Mouse (Mus musculus) hindbrain, embryonic 16.5 days (tissue): Measurements from ENCODE around the gene Emx1. TPM values are rescaled to one million over a fixed set of nuclear protein-coding genes. Genes with fewer than 3 reads are reported as not detected.

ENCODE experiments used
- ATAC-seq: fragments of 200-750 bp; cut with Nextera tagmentation; 2 replicates; pipeline ENCODE4 v1.8.0; 2017; ENCODE audit warnings: moderate TSS enrichment, moderate library complexity
- H3K27ac ChIP-seq: fragments of 300-500 bp; sonication (generic); 2 replicates; pipeline ENCODE4 v1.5.1; 2014; ENCODE audit warnings: low read depth, mild to moderate bottlenecking, control low read depth, low read length, moderate library complexity
- H3K27me3 ChIP-seq: fragments of 300-500 bp; sonication (generic); replicated peaks from 2 replicates; pipeline ENCODE4 v1.6.1; 2014; ENCODE audit warnings: low read length; ENCODE audit not compliant: control insufficient read depth, insufficient read depth
- H3K36me3 ChIP-seq: fragments of 300-500 bp; sonication (generic); 2 replicates; pipeline ENCODE4 v1.6.1; 2014; ENCODE audit warnings: mild to moderate bottlenecking, low read length, moderate library complexity, mixed read lengths; ENCODE audit not compliant: control insufficient read depth, insufficient read depth
- H3K4me1 ChIP-seq: fragments of 300-500 bp; sonication (generic); 2 replicates; pipeline ENCODE4 v1.6.1; 2014; ENCODE audit warnings: low read depth, low read length; ENCODE audit not compliant: control insufficient read depth, insufficient read depth
- H3K4me2 ChIP-seq: fragments of 300-500 bp; sonication (generic); 2 replicates; pipeline ENCODE4 v1.6.1; 2014; ENCODE audit warnings: mild to moderate bottlenecking, low read length, control low read depth, moderate library complexity
- H3K4me3 ChIP-seq: fragments of 300-500 bp; sonication (generic); 2 replicates; pipeline ENCODE4 v1.5.1; 2014; ENCODE audit warnings: mild to moderate bottlenecking, low read length, control low read depth, moderate library complexity
- H3K9ac ChIP-seq: fragments of 300-500 bp; sonication (generic); 2 replicates; pipeline ENCODE4 v1.6.1; 2014; ENCODE audit warnings: low read depth, mild to moderate bottlenecking, control low read depth, low read length, moderate library complexity
- H3K9me3 ChIP-seq: fragments of 300-500 bp; sonication (generic); 2 replicates; pipeline ENCODE4 v1.6.1; 2014; ENCODE audit warnings: mild to moderate bottlenecking, low read length, moderate library complexity; ENCODE audit not compliant: control insufficient read depth
- WGBS: fragments of 180-500 bp; shearing (Covaris S2); extraction: QIAGEN DNeasy Blood & Tissue Kit; methylation state at CpG from one replicate; pipeline ENCODE4 v1.1.7; 2014; 5-methylcytosine and 5-hydroxymethylcytosine counted together
- polyA plus RNA-seq: library from polyadenylated mRNA; unstranded; fragments of >200 nt; fragmentation: Nextera tagmentation; extraction: Ambion mirVana; gene quantifications from 2 replicates; pipeline ENCODE4 v1.2.1, GENCODE M21; 2015

Emx1 gene
- polyA plus RNA-seq, 1 experiment from 2014 or later, result not detected

GRCm38 (mm10) chr6:85206182-85206938, 19.1 kb downstream of the Emx1 start:
- Histone ChIP-seq H3K9ac (no peak overlapping the region), H3K4me3 (no peak overlapping the region), H3K4me1 (no peaks in the 10 kb centered on the region), H3K9me3 (no peaks in the 10 kb centered on the region), H3K36me3 (no peaks in the 10 kb centered on the region), H3K27ac (no peak overlapping the region), H3K4me2 (no peak overlapping the region), H3K27me3 (no peaks in the 10 kb centered on the region; the same call in 1 of the 2 replicates)
- 35% methylated on average over 16 of the region's 16 CpGs for WGBS
- ATAC-seq, result no peak

DNA sequence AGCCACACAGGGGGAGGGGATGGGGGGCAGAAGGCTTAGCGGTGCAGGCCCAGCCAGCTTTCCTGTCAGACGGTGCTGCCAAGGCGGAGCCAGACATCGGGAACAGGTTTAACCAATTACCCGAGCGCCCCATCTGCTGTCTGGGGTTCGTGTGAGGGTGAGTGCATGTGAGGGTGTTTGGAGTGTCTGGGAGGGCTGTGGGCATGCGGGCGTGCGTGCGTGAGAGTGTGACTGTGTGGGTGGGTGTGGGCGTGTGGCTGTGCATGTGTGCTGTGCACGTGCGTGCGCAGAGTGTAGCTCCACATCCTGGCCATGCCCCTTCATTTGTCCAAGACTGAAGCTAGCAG, 19.7 kb downstream of the Emx1 start:
- no peaks in the 10 kb centered on the region for H3K36me3 ChIP-seq
- ATAC-seq, result peak; percentile 42; the same call in 1 of the 2 replicates

DNA sequence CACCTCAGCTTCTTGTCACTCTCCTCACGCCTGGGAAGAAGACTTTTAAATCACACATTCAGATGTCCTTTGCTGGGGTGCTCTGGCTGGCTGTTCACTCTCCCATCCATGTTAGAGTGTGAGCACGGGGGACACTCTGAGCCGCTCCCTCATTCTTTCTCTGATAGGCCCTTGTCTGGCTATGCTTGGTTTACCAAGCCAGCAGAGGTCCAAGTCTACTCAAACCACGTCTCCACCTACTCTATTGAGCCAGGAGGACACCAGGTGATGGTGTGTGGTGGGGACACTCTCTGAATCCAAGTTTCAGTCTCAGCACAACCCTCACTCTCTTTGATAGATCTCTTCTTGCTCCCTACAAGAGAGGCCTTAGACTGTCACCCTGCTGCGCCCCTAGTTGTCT, 20.1 kb downstream of the Emx1 start:
- ATAC-seq, result no peak
- WGBS, result 79% methylated on average over 5 of the region's 5 CpGs
- Histone ChIP-seq H3K9me3 (no peaks in the 10 kb centered on the region), H3K27me3 (no peaks in the 10 kb centered on the region; the same call in 1 of the 2 replicates), H3K27ac (no peak overlapping the region), H3K9ac (no peak overlapping the region), H3K36me3 (no peaks in the 10 kb centered on the region), H3K4me2 (no peak overlapping the region), H3K4me3 (no peak overlapping the region), H3K4me1 (no peaks in the 10 kb centered on the region)

More for the DNA sequence above, 19.7 kb downstream of the Emx1 start:
- H3K27ac ChIP-seq, result no peak overlapping the region
- no peak overlapping the region for H3K9ac ChIP-seq
- no peaks in the 10 kb centered on the region for H3K4me1 ChIP-seq
- no peaks in the 10 kb centered on the region for H3K9me3 ChIP-seq
- H3K27me3 ChIP-seq, result no peaks in the 10 kb centered on the region; the same call in 1 of the 2 replicates
- 56% methylated on average over 15 of the region's 15 CpGs for WGBS
- no peak overlapping the region for H3K4me3 ChIP-seq
- H3K4me2 ChIP-seq, result no peak overlapping the region

DNA sequence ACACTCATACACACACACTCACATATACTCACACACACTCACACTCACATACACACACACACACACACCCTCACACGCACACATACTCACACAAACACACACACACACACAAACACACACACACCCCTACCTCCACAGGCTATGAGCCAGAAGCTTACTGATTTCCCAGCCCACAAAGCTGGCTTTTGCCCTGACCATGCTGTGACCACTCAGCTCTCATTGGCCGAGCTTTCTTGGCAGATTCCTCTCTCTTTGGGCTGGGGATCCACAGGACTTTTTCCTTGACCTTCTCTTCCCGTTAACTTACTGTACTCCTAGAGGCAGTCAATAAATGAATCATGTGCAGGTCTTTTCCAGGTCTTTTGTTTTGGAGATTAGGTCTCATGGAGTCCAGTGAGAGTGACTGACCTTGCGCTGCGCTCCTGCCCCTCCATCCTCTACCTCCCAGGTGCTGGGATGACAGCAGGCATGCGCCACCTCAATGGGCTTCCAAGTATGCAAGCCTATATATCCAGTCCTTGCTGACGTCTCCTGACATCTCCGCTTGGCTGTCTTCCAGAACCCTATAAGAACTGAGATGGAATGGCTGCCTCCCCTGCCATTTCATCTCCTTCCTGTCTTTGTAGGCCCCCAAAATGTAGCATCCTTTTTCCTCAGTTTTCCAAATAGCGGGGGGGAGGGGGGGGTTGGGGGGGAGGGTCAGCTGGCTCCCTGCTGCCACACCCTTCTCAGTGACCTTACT, 22.2 kb downstream of the Emx1 start:
- WGBS, result 74% methylated on average over 9 of the region's 9 CpGs
- no peak for ATAC-seq
- H3K9ac ChIP-seq, result no peak overlapping the region

DNA sequence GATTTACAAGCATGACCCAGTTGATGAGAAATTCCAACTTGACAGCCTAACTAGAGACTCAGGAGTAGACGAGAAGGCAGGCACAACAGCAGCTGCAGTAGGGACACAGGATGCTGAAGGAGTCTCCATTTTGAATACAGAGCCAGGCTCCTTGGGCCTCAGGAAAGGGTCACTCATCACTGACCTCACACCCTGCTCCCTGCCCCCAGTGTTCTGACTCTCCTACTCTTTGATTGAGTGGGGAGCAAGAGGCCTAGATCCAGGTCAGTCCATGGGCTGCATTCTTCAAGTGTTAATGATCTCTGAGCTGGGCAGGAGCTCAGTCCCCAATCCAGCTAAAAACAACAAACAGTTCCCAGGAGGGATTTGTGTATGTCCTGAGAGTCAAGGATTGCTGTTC, 23.4 kb downstream of the Emx1 start:
- no peaks in the 10 kb centered on the region for H3K9me3 ChIP-seq
- no peak for ATAC-seq
- no peak overlapping the region for H3K4me3 ChIP-seq
- no peak overlapping the region for H3K4me2 ChIP-seq
- no peak overlapping the region for H3K9ac ChIP-seq
- WGBS, result 50% methylated on average over 1 of the region's 1 CpGs
- H3K4me1 ChIP-seq, result no peaks in the 10 kb centered on the region
- no peaks in the 10 kb centered on the region for H3K36me3 ChIP-seq
- H3K27ac ChIP-seq, result no peak overlapping the region
- H3K27me3 ChIP-seq, result no peaks in the 10 kb centered on the region; the same call in 1 of the 2 replicates

More for the DNA sequence above, 22.2 kb downstream of the Emx1 start:
- H3K4me3 ChIP-seq, result no peak overlapping the region
- no peaks in the 10 kb centered on the region for H3K9me3 ChIP-seq
- no peaks in the 10 kb centered on the region; the same call in 1 of the 2 replicates for H3K27me3 ChIP-seq
- no peaks in the 10 kb centered on the region for H3K36me3 ChIP-seq
- H3K4me1 ChIP-seq, result no peaks in the 10 kb centered on the region
- H3K4me2 ChIP-seq, result no peak overlapping the region
- no peak overlapping the region for H3K27ac ChIP-seq

GRCm38 (mm10) chr6:85218251-85218650, 31.0 kb downstream of the Emx1 start:
- Histone ChIP-seq H3K9ac (no peak overlapping the region), H3K27ac (no peak overlapping the region), H3K4me1 (no peaks in the 10 kb centered on the region), H3K4me2 (no peak overlapping the region), H3K9me3 (no peaks in the 10 kb centered on the region), H3K36me3 (no peaks in the 10 kb centered on the region), H3K4me3 (no peak overlapping the region), H3K27me3 (no peaks in the 10 kb centered on the region)
- 46% methylated on average over 4 of the region's 4 CpGs for WGBS
- no peak for ATAC-seq

GRCm38 (mm10) chr6:85218684-85219445, 31.6 kb downstream of the Emx1 start:
- H3K27me3 ChIP-seq, result no peaks in the 10 kb centered on the region
- no peaks in the 10 kb centered on the region for H3K4me1 ChIP-seq
- no peak overlapping the region for H3K4me3 ChIP-seq
- no peak overlapping the region for H3K27ac ChIP-seq
- no peaks in the 10 kb centered on the region for H3K9me3 ChIP-seq
- ATAC-seq, result no peak
- H3K36me3 ChIP-seq, result no peaks in the 10 kb centered on the region
- WGBS, result 37% methylated on average over 5 of the region's 5 CpGs
- H3K4me2 ChIP-seq, result no peak overlapping the region
- no peak overlapping the region for H3K9ac ChIP-seq

DNA sequence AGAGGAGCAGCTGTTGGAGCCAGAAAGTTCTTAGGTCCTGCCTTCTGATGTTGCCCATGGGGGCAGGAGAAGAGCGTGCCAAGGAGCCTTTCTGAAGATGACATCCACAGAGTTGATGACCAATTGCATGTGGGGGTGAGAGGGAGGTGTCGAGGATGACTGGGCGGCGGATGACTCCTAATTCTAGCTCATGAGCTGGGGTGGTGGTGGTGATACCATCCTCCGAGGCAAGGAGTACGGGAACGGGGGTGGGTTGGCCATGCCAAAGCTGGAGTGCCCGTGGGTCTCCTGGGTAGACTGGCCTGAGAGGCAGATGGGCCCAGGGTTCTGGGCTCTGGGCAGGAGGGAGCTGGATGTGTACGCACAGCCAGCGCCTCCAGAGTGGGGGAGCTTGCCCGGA, 32.5 kb downstream of the Emx1 start:
- Histone ChIP-seq H3K36me3 (no peaks in the 10 kb centered on the region), H3K4me1 (no peaks in the 10 kb centered on the region), H3K4me2 (no peak overlapping the region), H3K27me3 (no peaks in the 10 kb centered on the region), H3K9me3 (no peaks in the 10 kb centered on the region), H3K4me3 (no peak overlapping the region), H3K9ac (no peak overlapping the region), H3K27ac (no peak overlapping the region)
- WGBS, result 92% methylated on average over 11 of the region's 11 CpGs
- no peak for ATAC-seq

- Histone ChIP-seq H3K4me1 (no peaks in the 10 kb centered on the region), H3K27ac (no peak overlapping the region), H3K27me3 (no peaks in the 10 kb centered on the region), H3K9ac (no peak overlapping the region), H3K9me3 (no peaks in the 10 kb centered on the region), H3K36me3 (no peaks in the 10 kb centered on the region), H3K4me2 (no peak overlapping the region), H3K4me3 (no peak overlapping the region)
- WGBS, result 57% methylated on average over 4 of the region's 4 CpGs
- ATAC-seq, result no peak
Observed at GRCm38 (mm10) chr6:85220917-85221316, 33.7 kb downstream of the Emx1 start.
